Mouse (Mus musculus): ENCODE data around the gene Ppfibp1. TPM values are rescaled to one million over a fixed set of nuclear protein-coding genes. Genes with fewer than 3 reads are reported as not detected.

Ppfibp1 gene
- total and polyA plus RNA-seq, 3 experiments, result 23.4 to 28.2 (median 28.2) TPM

DNA sequence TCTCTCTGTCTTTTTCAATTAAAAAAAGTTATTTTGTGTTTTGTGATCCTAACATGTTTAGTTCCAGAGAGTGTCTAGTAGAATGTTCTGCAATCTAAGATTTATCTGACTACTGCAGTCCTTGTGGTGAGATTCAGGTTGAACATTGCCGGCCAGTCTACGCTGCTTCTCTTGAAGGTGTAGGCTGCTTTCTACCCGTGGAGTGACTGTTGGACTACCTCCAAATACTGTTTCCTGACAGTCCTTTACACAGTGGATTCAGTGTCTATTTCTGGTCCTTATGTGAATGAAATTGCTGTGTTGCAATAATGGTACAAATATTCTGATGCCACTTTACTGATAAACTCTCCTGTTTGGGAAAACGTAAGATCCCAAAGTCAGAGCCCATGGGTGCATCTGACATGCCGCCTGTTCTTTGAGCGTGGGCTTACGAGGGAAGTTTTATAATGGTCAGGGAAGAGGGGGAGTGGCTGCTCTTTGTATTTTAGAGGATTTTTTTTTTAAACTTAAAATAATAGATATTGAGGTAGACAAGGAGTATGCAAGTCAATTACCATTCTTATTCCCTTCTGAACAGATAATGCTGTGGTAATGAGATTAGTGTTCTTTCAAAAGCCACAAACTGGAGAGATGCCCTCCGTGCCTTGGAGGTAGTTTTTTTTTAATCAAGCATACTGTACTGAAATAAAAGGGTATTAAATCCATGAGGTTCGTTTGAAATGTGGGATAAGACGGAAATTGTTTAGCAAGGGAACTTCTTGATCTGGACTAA lies 61.6 kb downstream of the Ppfibp1 start:
- Histone ChIP-seq H3K4me3 (replicated peaks in 1 of 3; ENCODE audit: low read depth in 2 of 3, low read length in 2 of 3, poor library complexity in 1 of 3) (no peak overlapping the region), H3K9ac (ENCODE audit: insufficient read depth, low read depth) (no peak overlapping the region), H3K36me3 (replicated peaks in 1 of 2; ENCODE audit: control insufficient read depth in 1 of 2, insufficient read depth in 1 of 2, low read length in 1 of 2) (peaks cover 0 to 3% of the 10 kb centered on the region in 2 experiments), H3K9me3 (replicated peaks; ENCODE audit: low read length) (no peaks in the 10 kb centered on the region), H3K27me3 (replicated peaks) (no peaks in the 10 kb centered on the region), H3K27ac (ENCODE audit: insufficient read depth, low read depth) (no peak overlapping the region), H3K4me1 (ENCODE audit: control insufficient read depth in 1 of 2, insufficient read depth in 2 of 2) (peaks cover 2 to 7% of the 10 kb centered on the region in 2 experiments; a peak in 3 of 4 replicates), H3K4me2 (ENCODE audit: insufficient read depth, low read depth, poor library complexity, severe bottlenecking) (no peak overlapping the region), H3K79me2 (replicated peaks; ENCODE audit: control insufficient read depth, extremely low read depth, insufficient read depth, poor library complexity, severe bottlenecking) (no peaks in the 10 kb centered on the region)
- DNase-seq (ENCODE audit: extremely low read depth), result no peak
- TF ChIP-seq RCOR1 (conservative IDR thresholded peaks at IDR 0.05; ENCODE audit: low read depth, low read length) (no peak), NELFE (IDR thresholded peaks at IDR 0.05; ENCODE audit: low read depth, low read length) (no peak), HCFC1 (IDR thresholded peaks at IDR 0.05; ENCODE audit: low read depth, low read length) (no peak), CHD1 (IDR thresholded peaks at IDR 0.05; ENCODE audit: low read depth, low read length) (no peak), MXI1 (IDR thresholded peaks at IDR 0.05; ENCODE audit: low read depth, low read length) (no peak), GABPA (IDR thresholded peaks at IDR 0.05; ENCODE audit: insufficient replicate concordance, low read depth, low read length) (no peak), MAFK (IDR thresholded peaks at IDR 0.05; ENCODE audit: insufficient replicate concordance, low read length) (no peak), USF1 (IDR thresholded peaks at IDR 0.05; ENCODE audit: low read depth, low read length) (no peak), ZKSCAN1 (IDR thresholded peaks at IDR 0.05; ENCODE audit: borderline replicate concordance, low read depth, low read length) (no peak), MAZ (IDR thresholded peaks at IDR 0.05; ENCODE audit: low read depth, low read length) (no peak), KAT2A (IDR thresholded peaks at IDR 0.05; ENCODE audit: insufficient replicate concordance, low read length) (no peak), TBP (conservative IDR thresholded peaks at IDR 0.05; ENCODE audit: low read depth, low read length) (no peak), POLR2A (IDR thresholded peaks at IDR 0.05; ENCODE audit: low read depth, low read length) (no peak), CHD2 (IDR thresholded peaks at IDR 0.05; ENCODE audit: low read length) (no peak), UBTF (IDR thresholded peaks at IDR 0.05; ENCODE audit: low read depth, low read length) (no peak), SMC3 (IDR thresholded peaks at IDR 0.05; ENCODE audit: low read depth, low read length) (no peak), PAX5 (IDR thresholded peaks at IDR 0.05; ENCODE audit: low read length) (no peak), ZNF384 (IDR thresholded peaks at IDR 0.05; ENCODE audit: low read depth, low read length) (no peak), MAX (IDR thresholded peaks at IDR 0.05; ENCODE audit: low read length) (no peak)
- dilution Hi-C loops (cut with MboI; ENCODE audit: extremely low pct_ligation_motif_present, extremely low pct_unique_long_range_greater_than_20kb, low sequenced_read_pairs) (no loop called here), in situ Hi-C loops (cut with MboI; ENCODE audit: low pct_ligation_motif_present, low pct_unique_long_range_greater_than_20kb, low sequenced_read_pairs) (no loop called here)

DNA sequence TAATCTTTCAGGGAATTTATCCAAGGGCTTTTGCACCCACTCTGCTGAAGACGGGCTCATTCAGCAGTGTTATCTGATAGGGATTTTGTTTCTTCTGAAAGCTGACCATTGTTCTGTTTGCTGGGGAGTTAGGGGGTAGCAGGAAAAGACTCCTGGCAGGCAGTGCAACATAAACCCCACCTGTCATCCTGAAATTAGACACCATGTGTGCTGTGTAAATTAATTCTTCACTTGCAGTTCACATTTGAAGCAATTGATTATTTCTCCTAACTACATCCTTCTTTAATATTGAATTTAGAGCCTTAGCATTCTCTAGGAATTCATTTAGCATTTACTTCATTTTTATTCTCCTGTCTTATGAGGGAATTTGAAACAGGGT lies 62.2 kb downstream of the Ppfibp1 start:
- in situ Hi-C loops (cut with MboI; ENCODE audit: low pct_ligation_motif_present, low pct_unique_long_range_greater_than_20kb, low sequenced_read_pairs) (no loop called here), dilution Hi-C loops (cut with MboI; ENCODE audit: extremely low pct_ligation_motif_present, extremely low pct_unique_long_range_greater_than_20kb, low sequenced_read_pairs) (no loop called here)
- Histone ChIP-seq H3K36me3 (replicated peaks in 1 of 2; ENCODE audit: control insufficient read depth in 1 of 2, insufficient read depth in 1 of 2, low read length in 1 of 2) (peaks cover 0 to 3% of the 10 kb centered on the region in 2 experiments), H3K27ac (ENCODE audit: insufficient read depth, low read depth) (no peak overlapping the region), H3K4me1 (ENCODE audit: control insufficient read depth in 1 of 2, insufficient read depth in 2 of 2) (peaks cover 2 to 7% of the 10 kb centered on the region in 2 experiments; a peak in 3 of 4 replicates), H3K4me3 (replicated peaks in 1 of 3; ENCODE audit: low read depth in 2 of 3, low read length in 2 of 3, poor library complexity in 1 of 3) (no peak overlapping the region), H3K9me3 (replicated peaks; ENCODE audit: low read length) (no peaks in the 10 kb centered on the region), H3K79me2 (replicated peaks; ENCODE audit: control insufficient read depth, extremely low read depth, insufficient read depth, poor library complexity, severe bottlenecking) (no peaks in the 10 kb centered on the region), H3K4me2 (ENCODE audit: insufficient read depth, low read depth, poor library complexity, severe bottlenecking) (no peak overlapping the region), H3K27me3 (replicated peaks) (no peaks in the 10 kb centered on the region), H3K9ac (ENCODE audit: insufficient read depth, low read depth) (no peak overlapping the region)
- DNase-seq (ENCODE audit: extremely low read depth), result no peak
- TF ChIP-seq HCFC1 (IDR thresholded peaks at IDR 0.05; ENCODE audit: low read depth, low read length) (no peak), IRF4 (IDR thresholded peaks at IDR 0.05; ENCODE audit: low read depth, low read length) (no peak), PAX5 (IDR thresholded peaks at IDR 0.05; ENCODE audit: low read length) (no peak), SIN3A (IDR thresholded peaks at IDR 0.05; ENCODE audit: low read length) (no peak), MEF2A (IDR thresholded peaks at IDR 0.05; ENCODE audit: borderline replicate concordance, low read depth, low read length) (no peak)
